Mouse (Mus musculus): ENCODE measurements around the gene Gm45808. TPM values are rescaled to one million over a fixed set of nuclear protein-coding genes. Genes with fewer than 3 reads are reported as not detected.

Gene Gm45808
- polyA plus RNA-seq, 1 experiment from 2014 or later, result not detected

- H3K9me3 ChIP-seq, result no peaks in the 10 kb centered on the region
- peak; percentile 21; the same call in 1 of the 2 replicates for ATAC-seq (ENCODE audit: extremely low read depth, insufficient number of reproducible peaks, low FRiP score, low TSS enrichment)
- WGBS, result under 1% methylated on average over 43 of the region's 43 CpGs
- H3K4me1 ChIP-seq, result peaks cover 47% of the 10 kb centered on the region
- H3K27ac ChIP-seq (replicated peaks), result peak overlapping the region; percentile 96
- peaks cover 71% of the 10 kb centered on the region for H3K36me3 ChIP-seq
- H3K27me3 ChIP-seq (replicated peaks), result no peaks in the 10 kb centered on the region
- H3K4me2 ChIP-seq, result peak overlapping the region; percentile 94
- peak overlapping the region; percentile 97 for H3K9ac ChIP-seq
- peak overlapping the region; percentile 93 for H3K4me3 ChIP-seq
Measured at GRCm38 (mm10) chr7:45458748-45459563, 27.7 kb downstream of the Gm45808 start.

GRCm38 (mm10) chr7:45457204-45458060 lies 29.2 kb downstream of the Gm45808 start:
- H3K27me3 ChIP-seq (replicated peaks), result no peaks in the 10 kb centered on the region
- peaks cover 71% of the 10 kb centered on the region for H3K36me3 ChIP-seq
- WGBS, result 51% methylated on average over 10 of the region's 10 CpGs
- H3K9me3 ChIP-seq, result no peaks in the 10 kb centered on the region
- H3K27ac ChIP-seq (replicated peaks), result peak overlapping the region; percentile 96
- H3K4me1 ChIP-seq, result peaks cover 47% of the 10 kb centered on the region
- peak overlapping the region; percentile 94 for H3K4me2 ChIP-seq
- ATAC-seq (ENCODE audit: extremely low read depth, insufficient number of reproducible peaks, low FRiP score, low TSS enrichment), result no peak
- peak overlapping the region; percentile 93 for H3K4me3 ChIP-seq
- peak overlapping the region; percentile 97 for H3K9ac ChIP-seq

- Histone ChIP-seq H3K27me3 (replicated peaks) (no peaks in the 10 kb centered on the region), H3K4me1 (peaks cover 47% of the 10 kb centered on the region), H3K9me3 (no peaks in the 10 kb centered on the region), H3K27ac (replicated peaks) (peak overlapping the region; percentile 96), H3K9ac (peak overlapping the region; percentile 97), H3K4me3 (peak overlapping the region; percentile 93), H3K36me3 (peaks cover 71% of the 10 kb centered on the region), H3K4me2 (peak overlapping the region; percentile 94)
- 43% methylated on average over 9 of the region's 9 CpGs for WGBS
- no peak for ATAC-seq (ENCODE audit: extremely low read depth, insufficient number of reproducible peaks, low FRiP score, low TSS enrichment)
Measured at GRCm38 (mm10) chr7:45456721-45457203, 29.8 kb downstream of the Gm45808 start.

- peaks cover 71% of the 10 kb centered on the region for H3K36me3 ChIP-seq
Measured at GRCm38 (mm10) chr7:45455932-45456696, 30.5 kb downstream of the Gm45808 start.

GRCm38 (mm10) chr7:45454971-45455370 lies 31.6 kb downstream of the Gm45808 start:
- H3K9me3 ChIP-seq, result no peaks in the 10 kb centered on the region
- no peak for ATAC-seq (ENCODE audit: extremely low read depth, insufficient number of reproducible peaks, low FRiP score, low TSS enrichment)
- peaks cover 32% of the 10 kb centered on the region for H3K4me1 ChIP-seq
- no peaks in the 10 kb centered on the region for H3K27me3 ChIP-seq (replicated peaks)
- 0 out of 2 replicates have a peak overlapping the region, but pooled peaks have one; percentile 24 for H3K9ac ChIP-seq
- peak overlapping the region; percentile 94; the same call in 1 of the 2 replicates for H3K4me2 ChIP-seq
- H3K4me3 ChIP-seq, result peak overlapping the region; percentile 93; the same call in 1 of the 2 replicates
- WGBS, result 90% methylated on average over 15 of the region's 15 CpGs
- peaks cover 78% of the 10 kb centered on the region for H3K36me3 ChIP-seq
- no peak overlapping the region for H3K27ac ChIP-seq (replicated peaks)

More at GRCm38 (mm10) chr7:45455932-45456696, 30.5 kb downstream of the Gm45808 start:
- H3K9ac ChIP-seq, result peak overlapping the region; percentile 97
- peak overlapping the region; percentile 93 for H3K4me3 ChIP-seq
- no peaks in the 10 kb centered on the region for H3K27me3 ChIP-seq (replicated peaks)
- no peak for ATAC-seq (ENCODE audit: extremely low read depth, insufficient number of reproducible peaks, low FRiP score, low TSS enrichment)
- peak overlapping the region; percentile 96; the same call in 1 of the 2 replicates for H3K27ac ChIP-seq (replicated peaks)
- no peaks in the 10 kb centered on the region for H3K9me3 ChIP-seq
- H3K4me1 ChIP-seq, result peaks cover 43% of the 10 kb centered on the region
- peak overlapping the region; percentile 94 for H3K4me2 ChIP-seq
- 72% methylated on average over 13 of the region's 13 CpGs for WGBS

- WGBS, result 50% methylated on average over 23 of the region's 23 CpGs
- peak overlapping the region; percentile 8; the same call in 1 of the 2 replicates for H3K4me2 ChIP-seq
- ATAC-seq (ENCODE audit: extremely low read depth, insufficient number of reproducible peaks, low FRiP score, low TSS enrichment), result peak; percentile 55; the same call in 1 of the 2 replicates
- H3K4me1 ChIP-seq, result peaks cover 20% of the 10 kb centered on the region
- H3K27me3 ChIP-seq (replicated peaks), result no peaks in the 10 kb centered on the region
- H3K9ac ChIP-seq, result no peak overlapping the region
- peak overlapping the region; percentile 8; the same call in 1 of the 2 replicates for H3K4me3 ChIP-seq
- H3K36me3 ChIP-seq, result peaks cover 83% of the 10 kb centered on the region
- no peak overlapping the region for H3K27ac ChIP-seq (replicated peaks)
- no peaks in the 10 kb centered on the region for H3K9me3 ChIP-seq
Measured at GRCm38 (mm10) chr7:45451344-45451982, 35.1 kb downstream of the Gm45808 start.

- Histone ChIP-seq H3K4me1 (peaks cover 14% of the 10 kb centered on the region), H3K27me3 (replicated peaks) (no peaks in the 10 kb centered on the region), H3K4me2 (no peak overlapping the region), H3K27ac (replicated peaks) (no peak overlapping the region), H3K36me3 (peaks cover 83% of the 10 kb centered on the region), H3K9me3 (no peaks in the 10 kb centered on the region), H3K9ac (no peak overlapping the region), H3K4me3 (no peak overlapping the region)
- no peak for ATAC-seq (ENCODE audit: extremely low read depth, insufficient number of reproducible peaks, low FRiP score, low TSS enrichment)
- 88% methylated on average over 1 of the region's 1 CpGs for WGBS
Measured at GRCm38 (mm10) chr7:45449974-45450373, 36.6 kb downstream of the Gm45808 start.

GRCm38 (mm10) chr7:45447325-45447990 lies 39.2 kb downstream of the Gm45808 start:
- H3K4me3 ChIP-seq, result peak overlapping the region; percentile 11; the same call in 1 of the 2 replicates
- WGBS, result 28% methylated on average over 11 of the region's 11 CpGs
- H3K27me3 ChIP-seq (replicated peaks), result no peaks in the 10 kb centered on the region
- ATAC-seq (ENCODE audit: extremely low read depth, insufficient number of reproducible peaks, low FRiP score, low TSS enrichment), result 0 out of 2 replicates have a peak, but pooled peaks have one; percentile 14
- H3K36me3 ChIP-seq, result peaks cover 83% of the 10 kb centered on the region
- H3K9me3 ChIP-seq, result no peaks in the 10 kb centered on the region
- peaks cover 14% of the 10 kb centered on the region for H3K4me1 ChIP-seq
- H3K9ac ChIP-seq, result peak overlapping the region; percentile 55
- H3K4me2 ChIP-seq, result peak overlapping the region; percentile 40; the same call in 1 of the 2 replicates
- no peak overlapping the region for H3K27ac ChIP-seq (replicated peaks)

GRCm38 (mm10) chr7:45446589-45446988 lies 40.0 kb downstream of the Gm45808 start:
- H3K27ac ChIP-seq (replicated peaks), result no peak overlapping the region
- H3K9ac ChIP-seq, result no peak overlapping the region
- H3K4me2 ChIP-seq, result no peak overlapping the region
- H3K9me3 ChIP-seq, result no peaks in the 10 kb centered on the region
- no peak overlapping the region for H3K4me3 ChIP-seq
- no peaks in the 10 kb centered on the region for H3K27me3 ChIP-seq (replicated peaks)
- peaks cover 10% of the 10 kb centered on the region for H3K4me1 ChIP-seq
- peaks cover 81% of the 10 kb centered on the region for H3K36me3 ChIP-seq
- no peak for ATAC-seq (ENCODE audit: extremely low read depth, insufficient number of reproducible peaks, low FRiP score, low TSS enrichment)

Measured in heart, embryonic 13.5 days (tissue).